Mouse (Mus musculus): ENCODE data around the gene Zc3h13.

- no peak for TF ChIP-seq CTCF (IDR thresholded peaks at IDR 0.05; ENCODE audit: control insufficient read depth, insufficient read depth, insufficient replicate concordance, low read depth, low read length)
- no peak for TF ChIP-seq POLR2A (IDR thresholded peaks at IDR 0.05; ENCODE audit: control insufficient read depth, low read depth, low read length)
Observed at GRCm38 (mm10) chr14:75365301-75366035, 81.3 kb downstream of the Zc3h13 start.

All from testis, adult 2 months (tissue).